Mouse (Mus musculus) G1E (cell line): ENCODE results near the gene Tcf7l1. TPM values are rescaled to one million over a fixed set of nuclear protein-coding genes. Genes with fewer than 3 reads are reported as not detected.

Source experiments
- ATAC-seq: 2 replicates; pipeline ENCODE4 v1.8.0; 2016; ENCODE audit warnings: mild to moderate bottlenecking; ENCODE audit not compliant: insufficient number of reproducible peaks, poor library complexity, low FRiP score, severe bottlenecking; ENCODE audit errors: extremely low read depth
- DNase-seq: peaks from one replicate; pipeline ENCODE4 v3.0.0; 2012; ENCODE audit warnings: low spot score
- H3K27me3 ChIP-seq: 2 replicates; pipeline ENCODE4 v1.6.1; 2012; ENCODE audit warnings: mild to moderate bottlenecking, low read length, inconsistent platforms; ENCODE audit not compliant: insufficient read depth
- H3K36me3 ChIP-seq: replicated peaks from 2 replicates; pipeline ENCODE3; 2012; ENCODE audit warnings: mild to moderate bottlenecking, inconsistent platforms
- H3K4me1 ChIP-seq: 2 replicates; pipeline ENCODE4 v1.6.1; 2012; ENCODE audit warnings: low read depth, low read length, inconsistent platforms, mixed read lengths; ENCODE audit not compliant: insufficient read depth
- H3K4me3 ChIP-seq: 2 replicates; pipeline ENCODE4 v1.5.1; 2012; ENCODE audit warnings: low read depth, mild to moderate bottlenecking, inconsistent platforms, low read length, moderate library complexity, mixed read lengths
- H3K9me3 ChIP-seq: replicated peaks from 2 replicates; pipeline ENCODE4 v1.6.1; 2012; ENCODE audit warnings: inconsistent platforms
- CTCF ChIP-seq: IDR thresholded peaks from 2 replicates; pipeline ENCODE4 v1.5.1; 2012; ENCODE audit warnings: low read depth, low read length, inconsistent platforms, mixed read lengths
- GATA1 ChIP-seq: IDR thresholded peaks from 2 replicates; pipeline ENCODE4 v1.6.1; 2012; ENCODE audit warnings: borderline replicate concordance, low read length, inconsistent platforms, mixed read lengths
- GATA2 ChIP-seq: IDR thresholded peaks from 2 replicates; pipeline ENCODE4 v1.6.1; 2012; ENCODE audit warnings: low read depth, low read length, inconsistent platforms, borderline replicate concordance
- POLR2AphosphoS5 ChIP-seq: IDR thresholded peaks from 2 replicates; pipeline ENCODE4 v1.6.1; 2012; ENCODE audit warnings: low read depth, low read length, inconsistent platforms; ENCODE audit not compliant: insufficient replicate concordance
- TAL1 ChIP-seq: conservative IDR thresholded peaks from 2 replicates; pipeline ENCODE4 v1.6.1; 2012; ENCODE audit warnings: low read depth, low read length, inconsistent platforms, mixed read lengths
- polyA plus RNA-seq: library from polyadenylated mRNA; stranded (reverse); fragments of >175 nt; gene quantifications from 2 replicates; pipeline ENCODE4 v1.2.3, GENCODE M21; 2012
- total RNA-seq, 2 experiments: library from RNA; stranded (forward) in 1 of 2; stranded (reverse) in 1 of 2; fragments of 200-1000 nt in 1 of 2; fragments of >200 nt in 1 of 2; fragmentation: Nextera tagmentation in 1 of 2; gene quantifications; 2 replicates each; pipeline ENCODE4 v1.2.3; 2014 to 2017

Tcf7l1 gene
- total and polyA plus RNA-seq, 3 experiments: 0.38 TPM; not detected in 2

- no peak for ATAC-seq
- no peak for DNase-seq
- H3K9me3 ChIP-seq: no peaks in the 10 kb centered on the region
- TF ChIP-seq CTCF (no peak), GATA2 (no peak), GATA1 (no peak), TAL1 (no peak)
- peaks cover 2% of the 10 kb centered on the region; the same call in 1 of the 2 replicates for H3K27me3 ChIP-seq
- no peaks in the 10 kb centered on the region for H3K4me1 ChIP-seq
- H3K4me3 ChIP-seq: no peak overlapping the region
- no peaks in the 10 kb centered on the region for H3K36me3 ChIP-seq
These were observed 18.9 kb downstream of the Tcf7l1 start for GRCm38 (mm10) chr6:72769915-72770776.

GRCm38 (mm10) chr6:72769343-72769742 is 19.7 kb downstream of the Tcf7l1 start:
- ATAC-seq (no peak), DNase-seq (no peak)
- no peak overlapping the region for H3K4me3 ChIP-seq
- no peaks in the 10 kb centered on the region for H3K4me1 ChIP-seq
- H3K27me3 ChIP-seq: peaks cover 6% of the 10 kb centered on the region; the same call in 1 of the 2 replicates
- TF ChIP-seq GATA2: no peak
- no peak for TF ChIP-seq TAL1
- TF ChIP-seq CTCF: no peak
- TF ChIP-seq POLR2AphosphoS5: no peak
- TF ChIP-seq GATA1: no peak
- H3K9me3 ChIP-seq: no peaks in the 10 kb centered on the region
- no peaks in the 10 kb centered on the region for H3K36me3 ChIP-seq

GRCm38 (mm10) chr6:72768804-72769203 is 20.2 kb downstream of the Tcf7l1 start:
- Histone ChIP-seq H3K27me3 (peaks cover 6% of the 10 kb centered on the region; the same call in 1 of the 2 replicates), H3K4me3 (no peak overlapping the region), H3K9me3 (no peaks in the 10 kb centered on the region), H3K4me1 (no peaks in the 10 kb centered on the region), H3K36me3 (no peaks in the 10 kb centered on the region)
- no peak for TF ChIP-seq POLR2AphosphoS5
- TF ChIP-seq GATA2: no peak
- TF ChIP-seq GATA1: no peak
- TF ChIP-seq CTCF: no peak
- no peak for TF ChIP-seq TAL1
- DNase-seq: no peak
- ATAC-seq: no peak

- DNase-seq (no peak), ATAC-seq (no peak)
- TF ChIP-seq GATA2 (no peak), TAL1 (no peak), GATA1 (no peak), CTCF (no peak), POLR2AphosphoS5 (no peak)
- H3K27me3 ChIP-seq: peaks cover 6% of the 10 kb centered on the region; the same call in 1 of the 2 replicates
- H3K4me3 ChIP-seq: no peak overlapping the region
- no peaks in the 10 kb centered on the region for H3K9me3 ChIP-seq
- H3K36me3 ChIP-seq: no peaks in the 10 kb centered on the region
- H3K4me1 ChIP-seq: no peaks in the 10 kb centered on the region
These were observed 21.0 kb downstream of the Tcf7l1 start for GRCm38 (mm10) chr6:72768097-72768496.

GRCm38 (mm10) chr6:72763616-72764015 is 25.4 kb downstream of the Tcf7l1 start:
- no peak for DNase-seq
- H3K9me3 ChIP-seq: no peaks in the 10 kb centered on the region
- no peaks in the 10 kb centered on the region for H3K4me1 ChIP-seq
- no peak for TF ChIP-seq TAL1
- TF ChIP-seq GATA1: no peak
- no peak for TF ChIP-seq GATA2
- no peak for TF ChIP-seq CTCF
- TF ChIP-seq POLR2AphosphoS5: no peak
- H3K36me3 ChIP-seq: no peaks in the 10 kb centered on the region
- H3K4me3 ChIP-seq: no peak overlapping the region
- ATAC-seq: no peak
- H3K27me3 ChIP-seq: peaks cover 6% of the 10 kb centered on the region; the same call in 1 of the 2 replicates

GRCm38 (mm10) chr6:72761645-72762044 is 27.4 kb downstream of the Tcf7l1 start:
- DNase-seq (no peak), ATAC-seq (no peak)
- Histone ChIP-seq H3K4me3 (no peak overlapping the region), H3K36me3 (no peaks in the 10 kb centered on the region), H3K9me3 (no peaks in the 10 kb centered on the region), H3K27me3 (peaks cover 6% of the 10 kb centered on the region; the same call in 1 of the 2 replicates), H3K4me1 (no peaks in the 10 kb centered on the region)
- TF ChIP-seq CTCF (no peak), GATA2 (no peak), TAL1 (no peak), POLR2AphosphoS5 (no peak), GATA1 (no peak)
